Mouse (Mus musculus) cerebellum, adult 2 months (tissue): ENCODE results near the gene Lsm2.
"Not testable (repeated sequence)": the region's sequence is repeated elsewhere in the genome, so short reads cannot be mapped to it uniquely, and the experiment has no call there.

Experiments used
- CTCF ChIP-seq: fragments of 200-500 bp; IDR thresholded peaks from 2 replicates; pipeline ENCODE4 v1.5.1; 2011; ENCODE audit warnings: low read depth, mild to moderate bottlenecking, control low read depth, low read length, moderate library complexity, borderline replicate concordance; ENCODE audit not compliant: insufficient read depth
- POLR2A ChIP-seq: fragments of 200-500 bp; IDR thresholded peaks from 2 replicates; pipeline ENCODE4 v1.6.1; 2011; ENCODE audit warnings: low read length, control low read depth, borderline replicate concordance; ENCODE audit not compliant: insufficient read depth

DNA sequence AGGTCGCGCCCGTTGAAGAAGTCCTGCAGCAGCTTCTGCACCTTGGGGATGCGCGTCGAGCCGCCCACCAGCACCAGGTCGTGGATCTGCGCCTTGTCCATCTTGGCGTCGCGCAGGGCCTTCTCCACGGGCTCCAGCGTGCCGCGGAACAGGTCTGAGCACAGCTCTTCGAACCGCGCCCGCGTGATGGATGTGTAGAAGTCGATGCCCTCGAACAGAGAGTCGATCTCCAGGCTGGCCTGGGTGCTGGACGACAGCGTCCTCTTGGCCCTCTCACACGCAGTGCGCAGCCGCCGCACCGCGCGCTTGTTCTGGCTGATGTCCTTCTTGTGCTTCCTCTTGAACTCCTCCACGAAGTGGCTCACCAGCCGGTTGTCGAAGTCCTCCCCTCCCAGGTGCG, 10.8 kb upstream of the Lsm2 start:
- TF ChIP-seq CTCF, POLR2A: not testable (repeated sequence)
